Mouse (Mus musculus): ENCODE data around the gene Gm9817.

The Gm9817 gene

GRCm38 (mm10) chr13:45088796-45089221 is 10.3 kb downstream of the Gm9817 start:
- DNase-seq (ENCODE audit: inconsistent age in 2 of 2, low spot score in 1 of 2) = peak in 1 of 2 experiments; percentile 36

- DNase-seq (ENCODE audit: inconsistent age in 2 of 2, low spot score in 1 of 2) = peak; percentile 9 to 30
Observed at GRCm38 (mm10) chr13:45089846-45090245, 11.4 kb downstream of the Gm9817 start.

GRCm38 (mm10) chr13:45092816-45093215 is 14.3 kb downstream of the Gm9817 start:
- no peak for DNase-seq (ENCODE audit: inconsistent age in 2 of 2, low spot score in 1 of 2)

- no peak for DNase-seq (ENCODE audit: inconsistent age in 2 of 2, low spot score in 1 of 2)
Observed at GRCm38 (mm10) chr13:45095028-45095427, 16.5 kb downstream of the Gm9817 start.

GRCm38 (mm10) chr13:45099582-45100229 is 21.2 kb downstream of the Gm9817 start:
- DNase-seq (ENCODE audit: inconsistent age in 2 of 2, low spot score in 1 of 2) = no peak

GRCm38 (mm10) chr13:45106480-45106879 is 28.0 kb downstream of the Gm9817 start:
- no peak for DNase-seq (ENCODE audit: inconsistent age in 2 of 2, low spot score in 1 of 2)

- DNase-seq (ENCODE audit: inconsistent age in 2 of 2, low spot score in 1 of 2) = peak; percentile 13 to 35
Observed at GRCm38 (mm10) chr13:45108851-45109390, 30.4 kb downstream of the Gm9817 start.

- no peak for DNase-seq (ENCODE audit: inconsistent age in 2 of 2, low spot score in 1 of 2)
Observed at GRCm38 (mm10) chr13:45118375-45118774, 39.9 kb downstream of the Gm9817 start.

GRCm38 (mm10) chr13:45118822-45119221 is 40.3 kb downstream of the Gm9817 start:
- no peak for DNase-seq (ENCODE audit: inconsistent age in 2 of 2, low spot score in 1 of 2)
